Mouse (Mus musculus): ENCODE results near the gene Akap6.

GRCm38 (mm10) chr12:52729396-52729795 lies 30.2 kb downstream of the Akap6 start:
- TF ChIP-seq CTCF (conservative IDR thresholded peaks at IDR 0.05 in 1 of 2, IDR thresholded peaks at IDR 0.05 in 1 of 2; ENCODE audit: low read depth in 2 of 2, low read length in 2 of 2) (no peak), JUND (conservative IDR thresholded peaks at IDR 0.05; ENCODE audit: low read depth, low read length) (no peak), POLR2A (IDR thresholded peaks at IDR 0.05; ENCODE audit: low read depth, low read length) (no peak), POLR2AphosphoS2 (IDR thresholded peaks at IDR 0.05; ENCODE audit: low read depth, low read length) (no peak), USF2 (conservative IDR thresholded peaks at IDR 0.05; ENCODE audit: low read depth, low read length) (no peak), MEF2A (IDR thresholded peaks at IDR 0.05; ENCODE audit: borderline replicate concordance, low read depth, low read length) (no peak), ZNF384 (IDR thresholded peaks at IDR 0.05; ENCODE audit: low read depth, low read length) (no peak), TCF12 (IDR thresholded peaks at IDR 0.05; ENCODE audit: low read depth, low read length) (no peak), MAX (IDR thresholded peaks at IDR 0.05; ENCODE audit: low read length) (no peak), NRF1 (IDR thresholded peaks at IDR 0.05; ENCODE audit: low read depth, low read length) (no peak), UBTF (IDR thresholded peaks at IDR 0.05; ENCODE audit: low read depth, low read length) (no peak), NELFE (IDR thresholded peaks at IDR 0.05; ENCODE audit: low read depth, low read length) (no peak), EP300 (IDR thresholded peaks at IDR 0.05; ENCODE audit: low read length) (no peak)
